Mouse (Mus musculus) spleen, adult 2 months (tissue): ENCODE measurements around the gene Nemf.

Experiments used
- CTCF ChIP-seq: fragments of 200-500 bp; IDR thresholded peaks from 2 replicates; pipeline ENCODE4 v1.5.1; 2011; ENCODE audit warnings: mild to moderate bottlenecking, inconsistent platforms; ENCODE audit not compliant: insufficient read depth, insufficient read length, insufficient replicate concordance; ENCODE audit errors: extremely low read depth
- POLR2A ChIP-seq: fragments of 200-500 bp; IDR thresholded peaks from 2 replicates; pipeline ENCODE4 v1.6.1; 2011; ENCODE audit warnings: low read depth, low read length, inconsistent platforms

DNA sequence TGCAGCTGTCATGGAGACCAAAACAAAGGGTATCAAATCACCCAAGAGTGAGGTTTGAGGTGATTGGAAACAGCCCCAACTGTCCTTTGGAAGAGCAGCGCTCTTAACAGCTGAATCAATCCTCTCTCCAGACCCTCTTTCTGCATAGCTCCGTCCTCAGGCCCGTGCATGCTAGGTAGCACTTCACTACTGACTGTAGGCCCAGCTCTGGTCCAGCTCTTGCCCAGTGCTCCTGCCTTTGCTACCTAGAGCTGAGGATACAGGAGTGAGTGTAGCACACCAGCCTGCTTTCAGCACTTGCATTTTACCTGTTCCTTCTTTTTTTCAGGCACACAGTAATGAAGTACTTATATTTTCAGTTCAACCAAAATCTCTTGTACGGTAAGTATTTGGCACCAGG lies 47.3 kb downstream of the Nemf start:
- no peak for TF ChIP-seq CTCF
- TF ChIP-seq POLR2A: no peak
